Mouse (Mus musculus) liver, embryonic 14.5 days (tissue): ENCODE data around the gene Apbb2.

Experiments used
- CTCF ChIP-seq: IDR thresholded peaks from 2 replicates; pipeline ENCODE4 v1.5.1; 2016; ENCODE audit warnings: antibody characterized with exemption, low read depth, control low read depth
- EP300 ChIP-seq: IDR thresholded peaks from 2 replicates; pipeline ENCODE4 v1.6.1; 2016; ENCODE audit warnings: antibody characterized with exemption, low read depth

- TF ChIP-seq CTCF: no peak
- no peak for TF ChIP-seq EP300
These were observed 308.3 kb downstream of the Apbb2 start for GRCm38 (mm10) chr5:66310328-66310727.
